Mouse (Mus musculus) embryo, embryonic 11 days (tissue): ENCODE measurements around the gene Krt78.
A peak's percentile ranks its signal among the peaks of the same experiment; 100 is the strongest.
"Not testable (repeated sequence)": the region's sequence is repeated elsewhere in the genome, so short reads cannot be mapped to it uniquely, and the experiment has no call there.

Experiments
- DNase-seq: peaks from one replicate; pipeline ENCODE4 v3.0.0-alpha.2; 2015

Gene Krt78

DNA sequence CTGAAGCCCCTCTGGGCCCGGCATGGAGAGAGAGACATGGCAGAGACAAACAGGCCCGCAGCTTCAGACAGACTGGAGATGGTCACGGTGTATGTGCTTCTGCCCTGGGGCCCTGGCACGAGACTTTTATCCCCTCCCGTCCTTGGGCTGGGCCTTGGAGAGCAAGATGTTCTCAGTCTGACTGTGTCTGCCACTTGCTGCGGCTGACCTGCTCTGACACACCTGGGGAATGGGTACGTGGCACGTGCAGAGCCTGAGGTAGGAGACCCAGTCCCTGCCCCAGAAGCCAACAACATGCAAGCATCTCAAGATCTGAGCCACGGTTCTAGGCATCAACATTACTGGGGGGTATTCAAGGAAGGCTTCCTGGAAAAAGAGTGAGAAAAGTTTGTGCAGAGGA is at the start of gene Krt78:
Gene Krt78, minus strand, starts transcription at position 101 of the 400 bp plus-strand sequence.
- no peak for DNase-seq

DNA sequence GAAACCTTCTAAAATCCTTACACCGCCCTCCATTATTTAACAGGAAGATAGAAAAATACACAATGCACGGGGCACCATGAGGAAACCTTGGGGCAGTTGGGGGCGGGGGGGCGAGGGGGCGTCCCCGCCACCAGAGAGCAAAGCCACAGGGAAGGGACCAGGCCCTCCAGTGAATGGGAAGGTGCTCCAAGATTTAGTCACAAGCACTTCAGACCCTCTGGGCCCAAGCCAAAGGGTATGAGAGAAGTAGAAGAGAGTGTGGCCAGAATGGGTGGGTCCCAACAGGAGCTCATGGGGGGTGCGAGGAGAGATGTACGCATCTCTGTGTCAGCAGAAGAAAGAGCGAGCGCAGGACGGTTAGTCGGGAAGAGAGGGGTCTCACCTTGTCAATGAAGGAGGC is 49.4 kb upstream of the Krt78 start:
- no peak for DNase-seq

DNA sequence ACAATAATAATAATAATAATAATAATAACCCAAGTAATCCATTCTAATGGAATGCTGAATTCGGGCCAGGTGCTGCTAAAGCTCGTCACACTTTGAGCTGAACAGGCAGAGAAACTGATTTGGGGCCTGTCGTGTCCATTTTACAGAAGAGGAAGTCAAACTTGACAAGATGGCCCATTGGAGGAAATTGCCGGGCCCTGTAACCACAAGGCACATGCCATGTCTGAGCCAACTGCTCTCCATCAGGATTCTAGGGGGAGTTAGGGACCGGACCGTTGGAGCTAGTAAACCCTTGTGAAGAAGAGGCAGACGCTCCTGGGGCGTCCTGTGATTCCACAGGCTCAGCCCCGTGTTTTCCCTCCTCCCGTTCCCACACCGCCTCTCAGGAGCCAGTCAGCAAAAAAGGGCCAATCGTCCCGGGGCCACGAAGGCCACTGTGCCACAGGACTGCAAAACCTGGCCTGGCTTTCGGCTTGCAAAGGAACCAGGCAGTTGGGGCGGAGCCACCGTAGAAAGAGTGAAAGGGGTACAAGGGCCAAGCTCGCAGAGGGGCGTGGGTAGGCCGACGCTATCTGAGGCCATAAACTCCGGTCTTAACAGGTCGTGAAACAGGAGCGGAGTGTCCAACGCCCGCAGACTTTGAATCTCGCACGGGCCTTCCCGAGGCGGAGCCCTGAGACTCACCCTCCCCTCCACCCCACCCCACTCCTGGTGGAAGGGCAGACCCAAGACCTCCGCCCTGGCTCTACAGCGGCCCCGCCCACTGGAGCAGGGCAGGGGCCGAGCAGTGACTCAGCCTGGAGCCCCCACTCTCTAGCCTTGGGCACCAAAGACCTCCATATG is 48.8 kb upstream of the Krt78 start:
- DNase-seq, result peak; percentile 82

- DNase-seq, result no peak
These were observed 45.7 kb upstream of the Krt78 start for GRCm38 (mm10) chr15:101999676-102000335.

- DNase-seq, result no peak
These were observed 45.1 kb upstream of the Krt78 start for GRCm38 (mm10) chr15:101999156-101999555.

- not testable (repeated sequence) for DNase-seq
These were observed 42.5 kb upstream of the Krt78 start for GRCm38 (mm10) chr15:101996450-101997078.

DNA sequence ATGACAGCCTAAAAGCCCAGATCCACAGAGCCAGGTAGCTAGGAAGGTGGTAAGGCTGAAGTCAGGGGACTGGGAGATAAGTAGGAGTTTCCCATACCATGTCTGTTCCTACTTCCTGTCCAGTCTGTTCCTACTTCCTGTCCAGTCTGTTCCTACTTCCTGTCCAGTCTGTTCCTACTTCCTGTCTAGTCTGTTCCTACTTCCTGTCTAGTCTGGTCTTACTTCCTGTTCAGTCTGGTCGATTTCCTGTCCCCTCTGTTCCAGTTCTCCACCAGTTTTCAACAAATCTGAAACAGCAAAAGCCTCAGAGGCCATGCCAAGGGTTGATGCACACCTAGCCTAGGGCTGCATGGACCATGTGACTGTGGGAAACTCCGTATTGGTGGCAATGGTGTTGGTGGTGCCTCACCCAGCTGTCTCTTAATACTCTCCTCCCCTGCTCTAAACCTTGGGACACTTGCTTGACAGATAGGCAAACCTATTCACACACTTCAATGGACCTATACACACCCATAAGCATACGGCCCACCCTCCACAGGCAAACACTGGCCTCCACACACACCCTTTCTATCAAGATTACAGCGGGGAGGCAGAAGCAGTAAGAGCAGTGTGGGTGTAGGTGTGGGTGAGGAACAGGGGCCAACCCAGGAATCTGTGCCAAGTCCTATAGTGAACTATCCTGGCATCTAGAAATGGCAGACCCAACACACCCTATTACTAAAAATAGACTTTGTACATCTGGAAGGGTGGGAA is 41.6 kb upstream of the Krt78 start:
- no peak for DNase-seq

DNA sequence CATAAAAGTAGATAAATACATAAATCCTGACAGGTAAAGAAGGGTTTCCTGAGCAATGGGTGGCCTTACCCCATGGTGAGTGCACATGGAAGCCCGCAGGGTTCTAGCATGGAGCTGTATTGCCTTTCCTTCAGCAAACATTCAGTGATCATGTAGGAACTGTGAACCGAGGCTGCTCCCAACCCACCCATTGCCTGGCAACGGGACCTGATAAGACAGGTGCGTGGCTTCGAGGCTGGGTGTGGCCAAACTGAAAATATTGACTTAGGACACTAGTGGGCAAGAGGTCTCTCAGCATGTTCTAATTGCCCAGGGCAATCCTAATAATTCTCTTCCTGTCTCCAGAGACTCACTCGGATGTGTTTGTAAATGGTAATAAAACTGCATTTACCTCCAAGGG is 40.3 kb upstream of the Krt78 start:
- DNase-seq, result no peak

DNA sequence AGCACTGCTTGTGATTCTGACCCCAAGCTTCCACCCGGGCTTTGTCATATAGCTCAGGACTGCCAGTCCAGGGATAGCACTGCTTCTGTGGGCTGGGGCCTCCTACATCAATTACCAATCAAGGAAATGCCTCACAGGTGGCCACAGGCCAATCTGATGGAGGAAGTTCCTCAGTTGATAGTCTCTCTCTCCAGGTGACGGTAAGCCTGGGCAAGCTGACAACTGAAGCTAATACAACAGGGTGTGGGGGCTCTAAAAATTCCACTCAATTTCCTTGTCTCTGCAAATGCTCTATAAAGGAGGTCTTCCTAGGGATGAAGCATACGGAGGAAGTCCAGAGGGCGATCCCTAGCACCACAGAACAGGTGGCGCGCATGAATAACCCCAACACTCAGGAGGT is 36.9 kb upstream of the Krt78 start:
- DNase-seq, result no peak

DNA sequence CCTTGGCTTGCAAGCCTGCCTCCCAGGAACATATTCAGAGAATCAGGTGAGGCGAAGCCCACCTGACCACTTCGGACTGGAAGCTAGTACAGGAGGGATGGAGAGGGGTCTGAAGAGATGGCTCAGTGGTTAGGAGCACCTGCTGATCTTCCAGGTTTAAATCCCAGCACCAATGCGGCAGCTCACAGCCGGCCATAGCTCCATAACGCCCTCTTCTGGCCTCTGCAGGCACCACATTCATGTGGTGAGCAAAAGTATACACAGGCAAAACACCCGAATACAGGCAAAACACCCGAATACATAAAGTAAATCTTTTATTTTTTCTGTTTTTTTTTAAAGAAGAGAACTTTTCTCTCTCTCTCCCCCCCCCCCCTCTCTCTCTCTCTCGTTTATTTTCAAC is 34.6 kb upstream of the Krt78 start:
- DNase-seq, result no peak

DNA sequence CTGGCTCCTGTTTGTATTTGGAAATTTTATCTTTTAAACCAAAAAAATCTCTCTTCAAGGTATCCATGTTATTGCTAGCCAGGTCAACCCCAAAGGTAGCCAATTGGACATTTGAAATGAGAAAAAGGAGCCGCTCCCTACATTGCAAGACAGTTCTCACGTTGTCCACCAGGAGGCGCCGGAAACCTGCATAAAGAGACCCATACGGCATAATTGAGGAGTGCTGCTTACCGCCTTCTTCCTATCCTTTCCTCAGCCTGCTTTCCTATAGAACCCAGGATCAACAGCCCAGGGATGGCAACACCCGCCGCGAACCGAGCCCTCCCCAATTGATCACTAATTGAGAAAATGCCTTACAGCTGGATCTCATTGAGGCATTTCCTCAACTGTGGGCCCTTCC is 34.0 kb upstream of the Krt78 start:
- DNase-seq, result peak; percentile 88

DNA sequence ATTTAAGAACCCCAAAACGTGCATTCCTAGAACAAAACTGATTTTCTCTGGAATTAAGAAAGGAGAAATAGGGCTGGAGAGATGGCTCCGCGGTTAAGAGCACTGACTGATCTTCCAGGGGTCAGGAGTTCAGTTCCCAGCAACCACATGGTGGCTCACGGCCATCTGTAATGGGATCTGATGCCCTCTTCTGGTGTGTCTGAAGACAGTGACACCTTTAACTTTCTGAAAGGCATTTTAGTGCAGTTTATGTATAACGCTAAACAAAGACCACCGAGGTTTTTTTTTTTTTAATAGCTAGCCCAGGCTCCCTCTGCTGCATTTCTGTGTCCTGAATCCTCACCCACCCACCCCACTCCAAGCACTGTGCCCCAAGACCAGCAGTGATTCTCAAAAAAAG is 30.7 kb upstream of the Krt78 start:
- DNase-seq, result no peak

DNA sequence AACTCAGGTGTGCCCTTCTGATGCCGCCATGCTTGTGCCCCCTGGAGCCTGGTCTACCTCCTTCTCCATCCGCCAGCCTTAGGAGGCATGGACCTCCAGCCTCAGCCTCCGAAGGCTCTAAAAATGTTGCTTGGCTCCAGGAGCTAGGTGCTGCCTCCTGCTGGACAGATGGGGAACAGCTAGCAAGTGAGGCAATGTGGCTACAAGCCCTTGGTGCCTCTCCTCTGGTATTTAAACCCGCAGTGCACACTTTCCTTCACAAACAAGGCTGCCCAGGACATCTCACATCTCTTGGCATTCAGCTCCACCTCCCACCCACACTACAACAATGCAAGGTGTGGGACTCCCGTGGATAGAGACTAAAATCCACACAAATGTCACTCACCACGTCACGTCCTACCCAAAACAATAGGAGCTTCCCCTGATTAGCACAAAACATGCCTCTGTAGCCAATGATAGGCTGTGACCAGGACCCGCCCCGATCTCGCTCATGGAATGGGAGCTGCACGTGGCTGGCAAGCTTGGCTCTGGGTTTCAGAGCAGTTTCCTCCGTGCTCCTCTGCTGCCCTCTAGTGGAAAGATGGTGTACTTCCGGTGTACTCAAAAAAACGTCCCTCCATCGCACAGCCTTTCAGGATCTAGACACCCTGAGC is 30.0 kb upstream of the Krt78 start:
- DNase-seq, result peak; percentile 96

GRCm38 (mm10) chr15:101983315-101983948 is 29.3 kb upstream of the Krt78 start:
- DNase-seq, result no peak

- no peak for DNase-seq
These were observed 26.8 kb upstream of the Krt78 start for GRCm38 (mm10) chr15:101980849-101981248.

DNA sequence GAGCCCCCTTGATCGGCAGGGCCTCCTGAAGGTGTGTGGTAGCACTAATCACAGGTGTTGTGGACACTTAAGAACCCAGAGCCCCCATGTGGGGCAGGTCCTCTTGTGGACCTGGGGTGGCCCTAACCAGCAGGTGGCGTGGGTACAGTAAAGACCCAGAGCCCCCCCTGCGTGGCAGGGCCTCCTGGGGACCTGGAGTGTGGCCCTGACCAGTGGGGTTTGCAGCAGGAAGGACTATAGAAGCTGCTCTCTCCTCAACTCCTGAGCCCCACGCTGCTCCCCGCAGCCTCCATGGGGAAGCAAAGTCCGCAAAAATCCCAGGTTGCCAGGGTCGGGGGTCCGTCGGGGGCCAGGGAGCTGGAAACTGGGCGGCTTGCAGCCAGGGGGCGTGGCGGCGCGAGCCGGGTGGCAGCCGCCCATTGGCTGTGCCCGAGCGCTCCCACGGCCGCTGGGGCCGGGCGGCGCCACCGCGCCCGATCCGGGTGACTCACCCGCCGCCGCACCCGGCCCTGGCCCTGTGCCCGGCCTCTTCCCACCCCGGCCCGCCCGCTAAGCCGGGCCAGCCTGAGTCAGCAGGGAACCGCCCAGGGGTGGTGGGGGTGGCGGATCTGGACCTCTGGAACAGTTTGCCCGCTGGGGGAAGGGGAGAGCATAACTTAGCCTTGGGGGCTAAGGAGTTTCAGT is 23.1 kb upstream of the Krt78 start:
- peak; percentile 90 for DNase-seq

GRCm38 (mm10) chr15:101976641-101977040 is 22.6 kb upstream of the Krt78 start:
- no peak for DNase-seq

DNA sequence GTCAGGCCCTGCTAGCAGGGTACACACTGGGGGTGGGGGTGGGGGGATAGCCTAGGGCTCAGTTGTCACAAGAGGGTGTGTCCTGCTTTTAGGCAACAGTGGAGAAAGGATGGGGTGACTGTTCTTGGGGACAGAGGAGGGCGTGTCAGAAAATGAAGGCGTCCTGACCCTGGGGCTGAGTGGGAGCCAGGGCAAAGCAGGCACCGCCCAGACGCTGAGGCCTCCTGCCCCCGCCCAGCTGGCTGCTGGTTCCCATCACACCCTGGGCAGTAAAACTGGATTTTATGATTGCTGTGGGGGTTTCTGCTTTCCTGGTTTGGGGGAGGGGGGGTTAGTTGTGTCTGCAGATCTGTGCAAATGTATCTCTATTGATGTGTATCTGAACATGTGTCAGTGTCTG is 21.9 kb upstream of the Krt78 start:
- DNase-seq, result no peak

- DNase-seq, result no peak
These were observed 20.2 kb upstream of the Krt78 start for GRCm38 (mm10) chr15:101974083-101974845.

- DNase-seq, result peak; percentile 93
These were observed 19.5 kb upstream of the Krt78 start for GRCm38 (mm10) chr15:101973414-101974077.
